Mouse (Mus musculus) left cerebral cortex, postnatal 10 days (tissue): ENCODE measurements around the gene Pten. TPM values are rescaled to one million over a fixed set of nuclear protein-coding genes. Genes with fewer than 3 reads are reported as not detected.
"Not testable (repeated sequence)": the region's sequence is repeated elsewhere in the genome, so short reads cannot be mapped to it uniquely, and the experiment has no call there.

ENCODE experiments used
- DNase-seq, 2 experiments: peaks; one replicate each; pipeline ENCODE4 v3.0.0; 2021 to 2022; ENCODE audit warnings: low spot score in 2 of 2, mixed read lengths in 1 of 2; ENCODE audit errors: extremely low spot score in 1 of 2
- intact Hi-C: fragments of 180-260 bp; cut with DNase I; formaldehyde crosslinking; loops from one replicate; pipeline ENCODE4 v1.15.1; 2025
- total RNA-seq, 2 experiments: library from RNA; stranded (reverse); gene quantifications; 2 replicates each; pipeline ENCODE4 v1.2.3; 2021

Pten gene
- total RNA-seq, 2 experiments from 2014 or later, result 156 to 162 TPM

DNA sequence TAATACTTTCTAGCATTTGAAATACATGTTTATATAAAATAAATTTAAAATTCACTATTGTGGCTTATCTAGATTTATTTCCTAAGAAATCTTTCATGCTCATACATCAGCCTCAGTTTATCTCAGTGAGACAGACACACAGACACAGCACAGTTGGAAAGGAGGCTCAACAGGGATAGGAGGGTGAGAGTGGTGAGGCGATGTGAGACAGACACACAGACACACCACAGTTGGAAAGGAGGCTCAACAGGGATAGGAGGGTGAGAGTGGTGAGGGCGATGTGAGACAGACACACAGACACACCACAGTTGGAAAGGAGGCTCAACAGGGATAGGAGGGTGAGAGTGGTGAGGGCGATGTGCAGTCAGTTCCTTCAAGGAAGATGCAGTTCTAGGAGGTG lies 30.7 kb downstream of the Pten start:
- intact Hi-C loops, DNase-seq: not testable (repeated sequence)

DNA sequence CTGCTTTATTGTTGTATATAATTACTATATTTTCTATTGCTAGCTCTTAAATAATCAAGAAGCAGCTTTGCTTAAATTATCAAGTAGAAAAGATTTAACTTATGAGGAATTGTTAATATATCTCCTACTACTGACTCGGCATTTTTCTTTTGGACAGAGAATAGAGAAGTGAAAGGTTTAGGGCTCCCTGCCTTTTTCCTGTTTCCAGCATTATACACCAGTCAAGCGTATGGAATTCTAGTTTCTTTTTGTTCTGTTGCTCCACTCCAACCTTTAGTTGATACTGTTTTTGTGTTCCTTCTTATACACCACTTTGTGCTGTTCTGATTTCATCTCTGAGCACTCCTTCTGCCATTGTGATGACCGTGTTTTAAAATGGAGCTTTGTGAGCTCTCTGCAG lies 32.2 kb downstream of the Pten start:
- no peak for DNase-seq
- intact Hi-C loops, result no loop called here

DNA sequence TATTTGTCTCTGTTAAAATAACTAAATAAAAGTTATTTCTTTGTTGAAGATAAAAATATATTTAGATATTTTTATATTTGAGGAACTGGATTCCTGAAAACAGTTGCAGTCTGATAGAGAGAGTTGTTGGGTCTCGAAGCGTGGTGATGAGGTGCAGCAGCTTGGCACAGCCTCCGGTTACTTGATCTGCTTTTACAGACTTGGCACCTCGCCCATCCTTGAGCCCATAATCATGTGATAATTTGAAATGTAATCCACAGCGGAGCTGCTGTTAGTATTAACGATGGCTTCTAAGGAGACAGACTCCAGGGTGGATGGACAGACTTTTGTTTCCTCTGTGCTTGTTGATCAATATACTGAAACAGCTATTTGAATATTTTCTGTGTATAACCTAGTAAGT lies 35.3 kb downstream of the Pten start:
- peak; percentile 35 to 69 for DNase-seq
- intact Hi-C loops, result no loop called here

DNA sequence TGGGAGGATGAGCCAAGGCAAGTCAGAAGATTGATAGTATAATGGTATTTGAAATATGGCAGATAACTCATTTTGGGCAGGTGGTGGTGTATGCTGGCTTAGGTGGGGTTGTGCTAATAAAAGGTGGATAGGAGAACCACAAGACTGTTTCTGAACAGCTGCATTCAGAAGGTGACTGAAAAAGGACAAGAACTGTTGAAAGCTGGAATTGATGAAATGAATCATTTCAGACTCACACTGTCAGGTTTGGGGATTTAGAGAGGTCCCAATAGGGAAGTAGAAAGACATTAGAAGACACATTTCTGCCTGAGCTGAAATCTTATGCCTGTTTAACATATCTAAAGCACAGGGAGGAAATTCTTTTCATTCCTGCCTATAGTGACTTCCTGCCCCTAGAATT lies 36.6 kb downstream of the Pten start:
- intact Hi-C loops, result no loop called here
- no peak for DNase-seq

DNA sequence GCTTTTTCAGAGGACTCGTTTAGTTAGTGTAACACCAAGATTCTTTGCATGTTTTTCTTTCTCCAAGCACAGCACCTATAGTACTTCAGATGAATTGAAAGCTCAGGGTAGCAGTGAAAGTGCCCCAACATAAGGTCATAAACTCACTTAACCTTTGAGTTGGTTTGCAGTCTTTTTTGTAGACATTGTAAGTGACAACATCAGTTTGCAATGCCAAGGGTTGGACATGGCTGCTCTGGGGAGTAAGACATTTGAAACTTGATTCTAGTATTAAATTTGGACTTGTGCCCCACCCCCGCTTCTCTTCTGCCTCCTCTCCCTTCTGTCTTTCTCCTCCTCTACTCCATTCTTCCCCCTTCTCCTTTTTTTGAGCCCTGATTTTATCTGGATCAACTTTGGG lies 43.3 kb downstream of the Pten start:
- DNase-seq, result no peak
- intact Hi-C loops, result no loop called here

DNA sequence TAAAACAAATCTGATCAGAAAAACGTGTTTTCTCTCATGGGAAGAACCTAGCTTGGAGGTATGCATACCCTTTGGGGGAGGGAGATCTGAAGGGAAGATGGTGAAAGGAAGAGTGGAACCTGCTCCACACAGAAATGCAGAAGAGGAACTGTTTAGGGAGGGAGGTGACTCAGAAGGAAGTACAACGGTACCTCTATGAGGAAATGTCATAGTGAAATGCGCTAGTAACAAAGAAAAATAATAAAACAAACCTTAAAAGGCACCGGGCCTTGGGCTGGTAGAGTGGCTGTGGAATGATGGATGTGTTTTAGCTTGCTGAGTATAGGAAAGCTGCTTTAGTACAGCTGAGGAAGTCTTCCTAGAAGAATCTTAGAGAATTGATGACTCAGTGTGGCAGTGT lies 47.4 kb downstream of the Pten start:
- intact Hi-C loops, result loop anchor here (5.0 kb wide), 1 partner anchor 42 kb away; no protein-coding TSS in a partner anchor
- no peak for DNase-seq

DNA sequence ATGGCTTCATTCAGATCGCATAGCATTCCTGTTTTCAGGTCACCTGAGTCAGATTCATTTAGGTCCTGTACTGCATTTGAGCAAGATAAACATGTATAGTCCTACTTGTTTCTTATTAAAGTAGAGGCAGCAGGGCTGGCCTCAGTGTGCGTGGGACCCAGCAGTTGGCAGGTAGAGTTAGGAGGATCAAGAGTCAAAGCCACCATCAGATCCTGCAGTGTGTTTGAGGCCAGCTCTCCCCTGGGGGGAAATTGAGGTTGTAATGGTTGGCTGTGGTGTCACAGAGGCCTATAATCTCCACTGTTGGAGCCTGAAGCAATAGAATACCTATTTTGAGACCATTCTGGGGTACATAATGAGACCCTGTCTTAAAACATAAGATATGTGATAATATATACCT lies 50.3 kb downstream of the Pten start:
- intact Hi-C loops, result loop anchor here (5.0 kb wide), 1 partner anchor 45 kb away; no protein-coding TSS in a partner anchor
- DNase-seq, result no peak

DNA sequence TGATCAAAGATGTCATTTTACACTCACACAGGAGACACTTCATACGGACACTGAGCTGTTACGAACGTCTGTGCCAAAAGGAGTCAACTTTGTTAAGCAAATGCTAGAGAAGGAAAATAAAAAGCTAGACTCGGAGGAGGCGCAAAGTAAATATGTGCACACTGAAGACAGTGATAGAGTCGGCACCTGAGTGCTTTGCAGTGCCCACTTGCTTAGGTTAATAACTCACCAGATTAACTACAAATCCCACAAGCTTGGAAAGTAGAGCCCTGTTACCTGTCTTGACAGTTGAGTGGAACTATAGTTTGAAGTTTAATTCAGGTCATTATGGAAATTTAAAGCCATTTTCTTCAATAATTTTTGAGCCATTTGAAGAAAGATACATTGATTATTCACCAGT lies 51.4 kb downstream of the Pten start:
- intact Hi-C loops, result loop anchor here (5.0 kb wide), 1 partner anchor 46 kb away; no protein-coding TSS in a partner anchor

DNA sequence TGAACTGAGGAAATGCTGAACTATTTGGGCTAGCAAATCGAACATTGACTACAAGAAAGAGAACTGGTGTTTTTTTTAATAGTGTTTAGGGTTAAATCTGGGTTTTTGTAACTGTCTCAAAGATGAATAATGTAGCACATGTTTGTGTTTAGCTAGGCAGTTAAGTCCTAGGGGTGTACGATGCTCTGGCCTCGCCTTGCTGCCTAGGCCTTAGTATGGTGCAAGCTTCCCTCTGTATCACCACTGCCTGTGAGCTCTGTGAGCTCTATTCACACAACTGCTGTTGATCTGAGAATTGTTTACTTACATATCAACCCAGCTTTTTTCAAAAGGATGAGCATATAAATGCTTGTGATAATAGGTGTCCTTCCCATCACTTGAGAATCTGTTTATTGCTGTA lies 51.8 kb downstream of the Pten start:
- no peak for DNase-seq
- intact Hi-C loops, result loop anchor here (5.0 kb wide), 1 partner anchor 47 kb away; no protein-coding TSS in a partner anchor

More for the DNA sequence above, 51.4 kb downstream of the Pten start:
- no peak for DNase-seq

DNA sequence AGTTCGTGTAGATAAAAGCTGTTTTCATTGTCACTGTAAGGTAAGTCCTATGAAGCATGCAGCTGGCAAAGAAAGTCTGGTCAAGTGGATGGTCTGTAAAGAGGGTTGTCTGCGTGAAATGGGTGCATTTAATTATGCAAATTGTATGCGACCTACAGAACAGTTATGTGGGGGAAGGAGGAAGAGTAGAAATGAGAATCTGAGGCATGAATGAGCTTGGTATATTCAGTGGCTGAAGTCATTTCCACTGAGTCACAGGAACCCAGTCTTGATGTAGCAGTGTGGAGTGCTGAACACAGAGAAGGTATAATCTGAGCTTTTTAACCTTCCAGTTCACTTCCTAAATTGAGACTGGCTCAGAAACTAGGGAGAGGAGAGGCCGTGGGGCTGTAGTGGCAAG lies 61.5 kb downstream of the Pten start:
- intact Hi-C loops, result no loop called here
- DNase-seq, result no peak

DNA sequence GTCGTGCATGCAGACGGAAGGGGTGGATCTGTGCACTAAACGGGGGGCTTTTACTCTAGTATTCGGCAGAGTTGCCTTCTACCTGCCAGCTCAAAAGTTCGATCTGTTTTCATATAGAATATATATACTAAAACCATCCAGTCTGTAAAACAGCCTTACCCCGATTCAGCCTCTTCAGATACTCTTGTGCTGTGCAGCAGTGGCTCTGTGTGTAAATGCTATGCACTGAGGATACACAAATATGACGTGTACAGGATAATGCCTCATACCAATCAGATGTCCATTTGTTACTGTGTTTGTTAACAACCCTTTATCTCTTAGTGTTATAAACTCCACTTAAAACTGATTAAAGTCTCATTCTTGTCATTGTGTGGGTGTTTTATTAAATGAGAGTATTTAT lies 65.7 kb downstream of the Pten start:
- DNase-seq, intact Hi-C loops: not testable (repeated sequence)

DNA sequence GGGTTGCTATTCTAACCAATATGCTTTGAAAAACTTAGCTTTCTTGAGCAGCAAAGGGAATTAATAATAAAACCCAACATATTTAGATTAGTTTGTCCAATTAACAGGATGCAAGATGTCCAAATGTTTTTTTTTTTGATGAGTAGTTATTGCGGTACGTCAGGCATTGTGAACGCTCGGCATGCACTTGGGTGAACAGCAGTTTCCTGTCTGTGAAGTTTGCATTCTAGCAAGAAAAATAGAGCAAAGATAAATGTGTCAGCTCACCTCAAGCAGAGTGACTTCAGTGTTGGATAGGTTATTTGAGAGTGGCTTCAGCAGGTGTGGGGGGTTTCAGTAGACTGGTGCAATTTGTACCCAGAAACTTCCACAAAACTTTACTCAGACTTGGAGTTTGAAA lies 69.3 kb downstream of the Pten start:
- no peak for DNase-seq
- intact Hi-C loops, result no loop called here

DNA sequence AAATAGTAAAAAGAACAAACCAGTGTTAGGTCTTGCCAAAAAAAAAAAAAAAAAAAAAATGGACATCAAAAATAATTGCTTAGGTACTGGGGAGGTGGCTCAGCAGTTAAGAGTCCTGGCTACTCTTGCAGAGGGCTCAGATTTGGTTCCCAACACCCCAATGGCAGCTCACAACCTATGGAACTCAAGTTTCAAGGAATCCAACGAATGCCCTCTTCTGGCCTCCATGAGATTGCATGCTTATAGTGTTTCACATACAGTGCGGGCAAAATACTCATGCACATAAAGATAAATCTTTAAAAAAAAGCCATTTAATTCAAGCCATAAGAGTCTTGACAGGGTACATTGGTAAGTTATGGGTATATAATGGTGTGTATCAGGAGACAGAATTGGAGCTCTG lies 72.6 kb downstream of the Pten start:
- no peak for DNase-seq
- intact Hi-C loops, result no loop called here

DNA sequence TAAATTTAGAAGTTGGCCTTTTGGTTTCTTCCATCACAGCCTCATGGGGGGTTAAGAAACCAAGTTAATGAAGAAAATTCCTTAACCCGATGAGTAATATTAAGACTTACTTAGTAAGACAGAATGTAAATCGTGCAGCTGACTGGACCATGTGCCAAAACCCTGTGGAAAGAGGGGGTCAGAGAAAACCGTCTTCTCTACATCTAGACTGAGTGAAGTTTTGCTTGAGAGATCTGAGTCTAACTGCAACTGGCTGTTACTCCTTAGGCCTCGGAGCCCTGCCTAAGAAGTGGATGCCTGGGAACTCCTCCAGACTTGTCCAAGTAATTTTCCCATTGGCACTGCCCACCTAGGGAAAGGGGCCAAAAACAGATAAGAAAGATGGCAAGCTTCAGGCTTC lies 74.0 kb downstream of the Pten start:
- no peak for DNase-seq
- intact Hi-C loops, result no loop called here

DNA sequence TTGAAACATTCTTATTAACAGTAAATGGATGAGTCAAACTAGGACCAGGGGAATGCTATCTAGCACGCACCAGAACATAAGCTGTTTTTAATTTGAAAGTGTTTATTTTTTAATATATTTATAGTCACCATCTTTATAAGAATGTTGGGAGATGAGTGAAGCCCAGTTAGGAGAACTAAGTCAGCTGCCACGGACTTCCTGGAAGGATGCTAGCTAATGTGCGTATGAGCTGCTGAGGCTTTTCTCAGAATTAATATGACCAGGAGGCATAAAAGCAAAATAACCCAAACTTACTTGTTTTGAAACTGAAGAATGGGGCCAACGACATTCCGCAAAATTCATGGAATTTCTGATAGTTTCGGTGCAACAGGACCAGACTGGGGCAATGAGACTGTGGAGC lies 83.2 kb downstream of the Pten start:
- no peak for DNase-seq
- intact Hi-C loops, result no loop called here

DNA sequence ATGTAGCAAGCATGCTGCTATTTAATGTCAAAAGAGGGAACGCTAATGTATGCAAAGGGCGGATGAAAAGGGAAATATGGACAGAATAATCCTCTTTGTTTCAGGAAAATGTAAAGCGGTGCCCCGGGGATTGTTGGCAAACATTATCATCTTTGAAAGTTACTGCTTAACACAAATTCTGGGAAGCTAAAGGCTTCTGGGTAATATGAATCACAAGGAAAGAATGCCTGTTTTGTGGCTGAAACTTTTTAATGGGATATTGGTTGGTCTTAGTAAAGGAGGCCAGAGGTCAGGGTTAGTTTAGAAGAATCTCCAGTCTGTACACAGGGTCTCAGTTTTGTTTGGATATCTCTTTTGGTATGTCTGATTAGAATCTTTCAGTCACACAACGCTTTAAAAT lies 87.2 kb downstream of the Pten start:
- no peak for DNase-seq
- intact Hi-C loops, result no loop called here

DNA sequence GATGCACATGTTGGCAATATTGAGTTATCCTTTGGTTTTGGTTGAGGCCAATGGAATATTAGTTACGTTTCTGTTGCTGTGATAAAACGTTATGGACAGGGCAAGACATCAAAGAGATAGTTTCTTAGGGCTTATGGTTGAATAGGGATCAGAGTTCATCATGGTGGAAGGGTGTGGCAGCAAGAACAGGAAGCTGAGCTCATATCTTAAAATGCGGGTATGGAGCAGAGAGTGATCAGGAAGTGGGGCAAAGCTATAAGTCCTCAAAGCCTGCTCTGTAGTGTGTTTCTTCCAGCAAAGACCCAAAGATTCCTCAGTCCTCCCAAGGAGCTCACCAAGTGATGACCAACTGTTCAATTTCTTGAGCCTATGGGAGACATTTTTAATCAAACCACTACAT lies 90.7 kb downstream of the Pten start:
- intact Hi-C loops, result no loop called here
- no peak for DNase-seq

DNA sequence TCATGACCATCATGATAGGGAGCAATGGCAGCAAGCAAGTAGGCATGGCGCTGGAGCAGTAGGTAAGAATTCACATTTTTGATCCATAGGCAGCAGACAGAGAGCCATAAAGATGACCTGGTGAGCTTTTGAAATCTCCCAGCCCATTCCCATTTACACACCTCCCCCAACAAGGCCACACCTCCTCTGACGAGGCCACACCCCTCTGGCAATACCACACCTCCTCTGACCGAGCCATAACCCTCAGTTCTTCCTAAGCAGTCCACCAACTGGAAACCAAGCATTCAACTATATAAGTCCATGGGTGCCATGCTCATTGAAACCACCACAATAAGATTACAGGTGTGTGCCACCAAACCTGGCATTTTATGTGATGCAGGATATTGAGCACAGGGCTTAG lies 95.0 kb downstream of the Pten start:
- no peak for DNase-seq
- intact Hi-C loops, result no loop called here

DNA sequence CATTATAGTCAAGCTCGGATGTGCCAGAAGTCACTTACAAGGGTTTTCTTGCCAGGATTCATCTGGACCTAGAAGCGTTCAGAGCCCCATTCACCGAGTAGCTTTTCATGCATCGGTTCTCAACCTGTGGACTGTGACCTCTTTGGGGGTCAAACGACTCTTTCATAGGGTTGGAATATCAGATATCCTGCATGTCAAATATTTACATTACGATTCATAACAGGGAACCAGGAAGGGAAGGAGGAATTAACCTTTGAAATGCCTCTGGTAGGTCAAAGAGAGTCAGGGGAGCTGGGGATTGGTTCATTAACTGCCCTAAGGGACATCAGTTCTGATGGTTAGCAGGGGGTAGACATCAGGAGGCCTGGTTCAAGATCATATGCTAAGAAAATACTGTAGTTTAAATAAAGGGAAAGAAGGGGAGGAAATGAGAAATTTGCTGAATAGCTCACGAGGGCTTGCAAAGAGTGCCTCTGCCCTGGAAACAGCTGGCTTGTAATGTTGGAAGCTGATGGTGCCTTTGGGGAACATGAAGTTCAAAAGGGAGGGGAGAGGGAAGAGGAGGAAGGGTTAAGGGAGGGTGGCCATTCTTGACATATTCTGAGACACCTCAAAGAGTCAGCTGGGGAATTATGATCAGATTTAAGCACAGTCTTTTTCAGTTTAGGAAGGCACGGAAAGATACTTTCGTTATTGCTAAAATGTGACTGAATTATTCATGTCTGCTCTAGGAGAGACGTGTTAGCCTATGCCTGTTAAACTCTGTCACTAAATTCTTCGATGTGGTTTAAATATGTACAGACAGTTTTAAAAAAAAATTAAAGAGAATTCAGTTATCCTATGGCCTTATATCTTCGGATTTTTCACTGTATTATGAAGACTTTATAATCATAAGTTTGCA lies 104.6 kb downstream of the Pten start:
- DNase-seq, result no peak
- intact Hi-C loops, result no loop called here

DNA sequence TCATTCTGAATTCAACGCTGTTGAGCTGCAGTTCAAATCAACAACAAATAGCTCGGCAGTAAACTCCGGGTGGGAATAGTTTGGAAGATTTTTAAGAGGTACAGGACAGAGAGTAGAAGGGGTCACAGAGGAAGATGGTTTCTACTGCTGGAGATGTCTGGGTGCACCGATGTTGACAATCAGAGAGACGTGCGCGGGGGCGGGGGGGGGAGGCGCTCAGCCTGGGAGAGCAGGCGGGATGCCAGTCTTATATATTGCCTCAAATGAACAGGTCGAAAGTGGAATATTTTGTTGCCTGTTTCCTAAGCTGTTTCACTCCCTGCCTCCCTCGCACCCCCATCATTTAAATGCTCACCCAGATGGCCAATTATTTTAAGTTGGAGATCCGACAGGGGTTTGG lies 109.5 kb downstream of the Pten start:
- intact Hi-C loops, result no loop called here
- no peak for DNase-seq
